Mouse (Mus musculus): Measurements from ENCODE around the gene Inafm1. TPM values are rescaled to one million over a fixed set of nuclear protein-coding genes. Genes with fewer than 3 reads are reported as not detected.

Gene Inafm1
- total and polyA plus RNA-seq, 3 experiments: 50.7 to 87.6 TPM; not detected in 1

DNA sequence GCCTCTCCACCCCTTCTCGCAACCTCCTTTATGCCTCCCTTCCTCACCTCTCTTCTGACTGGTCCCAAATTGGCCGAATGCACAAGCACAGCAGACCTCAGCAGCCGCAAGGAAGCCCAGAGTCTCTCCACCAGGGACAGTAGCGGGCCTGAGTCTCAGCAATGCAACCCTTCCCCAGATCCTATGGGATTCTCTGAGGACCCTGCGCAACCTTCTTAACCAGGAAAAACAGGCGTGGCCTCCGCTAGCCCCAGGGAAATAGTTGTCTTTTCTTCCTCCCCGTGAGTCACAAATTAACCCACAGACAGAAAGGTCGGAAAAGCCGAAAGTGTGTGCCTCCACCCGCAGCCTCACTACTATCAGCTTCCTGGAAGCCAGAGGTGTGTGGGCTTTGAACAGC is 31.6 kb downstream of the Inafm1 start:
- peak; percentile 59 for DNase-seq (ENCODE audit: low read depth, low spot score)
- H3K4me3 ChIP-seq (ENCODE audit: control insufficient read depth in 1 of 2, insufficient read depth in 1 of 2, low read depth in 2 of 2, low read length in 2 of 2): peak overlapping the region; percentile 10 to 49
- peaks cover 3 to 21% of the 10 kb centered on the region in 2 experiments; a peak in 3 of 4 replicates for H3K4me1 ChIP-seq (ENCODE audit: control insufficient read depth in 1 of 2, insufficient read depth in 2 of 2, low read length in 2 of 2)
- H3K9me3 ChIP-seq (replicated peaks; ENCODE audit: insufficient read depth, low read length): no peaks in the 10 kb centered on the region
- peak overlapping the region; percentile 38 for H3K9ac ChIP-seq (ENCODE audit: control insufficient read depth, low read depth, low read length, poor library complexity, severe bottlenecking)
- TF ChIP-seq MEF2A (IDR thresholded peaks at IDR 0.05; ENCODE audit: extremely low read depth, insufficient replicate concordance, low read depth, low read length, poor library complexity, severe bottlenecking) (no peak), RCOR1 (IDR thresholded peaks at IDR 0.05; ENCODE audit: low read depth, low read length) (peak; percentile 18; the same call in 1 of the 2 replicates), MYC (IDR thresholded peaks at IDR 0.05; ENCODE audit: low read depth, low read length) (no peak), EP300 (IDR thresholded peaks at IDR 0.05; ENCODE audit: low read depth in 1 of 2, low read length in 2 of 2) (peak in 1 of 2 experiments; percentile 38; a peak in 1 of 4 replicates), ZNF384 (IDR thresholded peaks at IDR 0.05; ENCODE audit: low read depth, low read length) (no peak)
- 0 out of 4 replicates have a peak, but pooled peaks cover 0 to 1% of the 10 kb centered on the region in 2 experiments for H3K27me3 ChIP-seq (ENCODE audit: control insufficient read depth in 1 of 2, insufficient read depth in 2 of 2, low read length in 2 of 2)
- H3K79me2 ChIP-seq (ENCODE audit: control insufficient read depth, insufficient read depth, low read length, poor library complexity): no peaks in the 10 kb centered on the region
- peaks cover 0 to 17% of the 10 kb centered on the region in 2 experiments; a peak in 2 of 4 replicates for H3K36me3 ChIP-seq (ENCODE audit: control insufficient read depth in 1 of 2, insufficient read depth in 2 of 2, low read length in 2 of 2)
- peak overlapping the region; percentile 62 for H3K27ac ChIP-seq (ENCODE audit: control insufficient read depth, low read depth, low read length)

DNA sequence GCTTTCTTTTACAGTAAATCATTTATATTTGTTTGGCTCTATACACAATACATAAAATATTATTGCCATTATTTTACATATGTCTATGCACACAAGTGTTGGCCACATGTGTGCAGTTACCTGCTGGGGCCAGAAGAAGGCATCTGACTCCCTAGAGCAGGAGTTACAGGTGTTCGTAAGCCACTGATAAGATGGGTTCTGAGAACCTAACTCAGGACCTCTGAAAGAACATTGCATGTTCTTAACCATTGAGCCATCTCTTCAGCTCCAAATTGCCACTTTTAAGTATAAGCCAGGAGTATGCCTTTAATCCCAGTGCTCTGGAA is 32.5 kb downstream of the Inafm1 start:
- no peak overlapping the region; the same call in 1 of the 2 replicates for H3K27ac ChIP-seq (ENCODE audit: control insufficient read depth, low read depth, low read length)

DNA sequence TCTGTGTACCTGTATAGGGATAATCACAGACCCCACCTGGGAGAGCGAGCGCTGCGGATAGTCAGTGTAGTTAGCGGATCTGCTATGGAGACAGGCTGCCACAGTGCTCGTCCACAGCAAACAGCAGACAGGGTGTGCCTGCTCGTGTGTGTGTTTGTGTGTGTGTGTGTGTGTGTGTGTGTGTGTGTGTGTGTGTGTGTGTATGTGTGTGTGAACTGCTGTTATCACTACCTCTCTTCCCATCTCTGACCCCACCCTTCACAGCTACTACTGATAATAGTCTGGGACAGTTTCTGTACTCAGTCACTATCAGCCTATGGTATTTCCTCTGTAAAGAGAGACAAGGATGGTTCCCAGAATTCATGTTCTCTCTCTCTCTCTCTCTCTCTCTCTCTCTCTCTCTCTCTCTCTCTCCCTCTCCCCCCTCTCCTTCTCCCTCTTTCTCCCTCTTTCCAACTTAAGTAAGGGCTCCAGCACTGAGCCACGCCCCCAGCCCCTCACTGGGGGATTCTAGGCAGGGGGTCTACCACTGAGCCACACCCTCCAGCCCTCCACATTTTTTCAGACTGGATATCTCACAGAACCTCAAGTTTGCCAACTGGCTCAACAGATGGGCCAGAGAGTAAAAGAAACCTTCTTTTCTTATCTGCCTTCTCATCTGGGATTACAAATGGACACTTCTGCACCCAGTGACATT is 33.0 kb downstream of the Inafm1 start:
- Histone ChIP-seq H3K9me3 (replicated peaks; ENCODE audit: insufficient read depth, low read length) (no peaks in the 10 kb centered on the region), H3K36me3 (ENCODE audit: control insufficient read depth in 1 of 2, insufficient read depth in 2 of 2, low read length in 2 of 2) (peaks cover 0 to 17% of the 10 kb centered on the region in 2 experiments; a peak in 2 of 4 replicates), H3K27me3 (ENCODE audit: control insufficient read depth in 1 of 2, insufficient read depth in 2 of 2, low read length in 2 of 2) (no peaks in the 10 kb centered on the region), H3K79me2 (ENCODE audit: control insufficient read depth, insufficient read depth, low read length, poor library complexity) (no peaks in the 10 kb centered on the region), H3K4me3 (ENCODE audit: control insufficient read depth in 1 of 2, insufficient read depth in 1 of 2, low read depth in 2 of 2, low read length in 2 of 2) (peak overlapping the region; percentile 49 to 54), H3K27ac (ENCODE audit: control insufficient read depth, low read depth, low read length) (peak overlapping the region; percentile 73), H3K9ac (ENCODE audit: control insufficient read depth, low read depth, low read length, poor library complexity, severe bottlenecking) (peak overlapping the region; percentile 69), H3K4me1 (ENCODE audit: control insufficient read depth in 1 of 2, insufficient read depth in 2 of 2, low read length in 2 of 2) (peaks cover 3 to 21% of the 10 kb centered on the region in 2 experiments; a peak in 3 of 4 replicates)
- DNase-seq (ENCODE audit: low read depth, low spot score): peak; percentile 79
- TF ChIP-seq HCFC1 (IDR thresholded peaks at IDR 0.05; ENCODE audit: low read depth, low read length) (0 out of 2 replicates have a peak, but pooled peaks have one; percentile 35), MAZ (IDR thresholded peaks at IDR 0.05; ENCODE audit: low read depth, low read length) (peak; percentile 71; the same call in 1 of the 2 replicates), ZNF384 (IDR thresholded peaks at IDR 0.05; ENCODE audit: low read depth, low read length) (no peak), TBP (IDR thresholded peaks at IDR 0.05; ENCODE audit: low read depth, low read length) (no peak), MYC (IDR thresholded peaks at IDR 0.05; ENCODE audit: low read depth, low read length) (no peak), GABPA (IDR thresholded peaks at IDR 0.05; ENCODE audit: low read depth, low read length) (no peak), GATA1 (IDR thresholded peaks at IDR 0.05; ENCODE audit: low read depth, low read length) (peak; percentile 82), POLR2AphosphoS5 (IDR thresholded peaks at IDR 0.05; ENCODE audit: borderline replicate concordance, low read depth, low read length) (no peak), MXI1 (IDR thresholded peaks at IDR 0.05; ENCODE audit: low read depth, low read length) (peak; percentile 58; the same call in 1 of the 2 replicates), ZC3H11A (IDR thresholded peaks at IDR 0.05; ENCODE audit: low read depth, low read length) (no peak), SMC3 (IDR thresholded peaks at IDR 0.05; ENCODE audit: low read depth, low read length) (no peak), JUND (IDR thresholded peaks at IDR 0.05; ENCODE audit: low read depth, low read length) (no peak), ETS1 (IDR thresholded peaks at IDR 0.05; ENCODE audit: low read depth, low read length) (peak; percentile 89), CHD2 (IDR thresholded peaks at IDR 0.05; ENCODE audit: low read length) (no peak), USF2 (IDR thresholded peaks at IDR 0.05; ENCODE audit: borderline replicate concordance in 1 of 2, insufficient read depth in 1 of 2, low read depth in 1 of 2, low read length in 2 of 2) (no peak), BHLHE40 (IDR thresholded peaks at IDR 0.05; ENCODE audit: borderline replicate concordance, low read depth, low read length) (0 out of 2 replicates have a peak, but pooled peaks have one; percentile 24)

More for the DNA sequence above, 32.5 kb downstream of the Inafm1 start:
- H3K27me3 ChIP-seq (ENCODE audit: control insufficient read depth in 1 of 2, insufficient read depth in 2 of 2, low read length in 2 of 2): 0 out of 4 replicates have a peak, but pooled peaks cover 0 to 1% of the 10 kb centered on the region in 2 experiments
- H3K4me3 ChIP-seq (ENCODE audit: control insufficient read depth in 1 of 2, insufficient read depth in 1 of 2, low read depth in 2 of 2, low read length in 2 of 2): no peak overlapping the region
- H3K36me3 ChIP-seq (ENCODE audit: control insufficient read depth in 1 of 2, insufficient read depth in 2 of 2, low read length in 2 of 2): peaks cover 0 to 17% of the 10 kb centered on the region in 2 experiments; a peak in 2 of 4 replicates
- H3K79me2 ChIP-seq (ENCODE audit: control insufficient read depth, insufficient read depth, low read length, poor library complexity): no peaks in the 10 kb centered on the region
- H3K9ac ChIP-seq (ENCODE audit: control insufficient read depth, low read depth, low read length, poor library complexity, severe bottlenecking): no peak overlapping the region
- peaks cover 3 to 21% of the 10 kb centered on the region in 2 experiments; a peak in 3 of 4 replicates for H3K4me1 ChIP-seq (ENCODE audit: control insufficient read depth in 1 of 2, insufficient read depth in 2 of 2, low read length in 2 of 2)
- no peaks in the 10 kb centered on the region for H3K9me3 ChIP-seq (replicated peaks; ENCODE audit: insufficient read depth, low read length)
- DNase-seq (ENCODE audit: low read depth, low spot score): peak; percentile 57
- TF ChIP-seq POLR2A (IDR thresholded peaks at IDR 0.05; ENCODE audit: control insufficient read depth in 1 of 2, insufficient read depth in 1 of 2, low read depth in 1 of 2, low read length in 2 of 2, poor library complexity in 1 of 2): no peak
- TF ChIP-seq USF1 (IDR thresholded peaks at IDR 0.05; ENCODE audit: low read depth, low read length): no peak
- TF ChIP-seq ZKSCAN1 (IDR thresholded peaks at IDR 0.05; ENCODE audit: low read depth, low read length): no peak
- no peak for TF ChIP-seq TBP (IDR thresholded peaks at IDR 0.05; ENCODE audit: low read depth, low read length)
- TF ChIP-seq RAD21 (IDR thresholded peaks at IDR 0.05; ENCODE audit: low read depth, low read length): no peak
- TF ChIP-seq CTCF (IDR thresholded peaks at IDR 0.05 in 2 of 3, conservative IDR thresholded peaks at IDR 0.05 in 1 of 3; ENCODE audit: control insufficient read depth in 1 of 3, insufficient read depth in 1 of 3, low read depth in 2 of 3, low read length in 3 of 3, poor library complexity in 1 of 3, severe bottlenecking in 1 of 3): peak in 1 of 3 experiments; percentile 12; a peak in 1 of 6 replicates

Measured in MEL (cell line).